Mouse (Mus musculus): ENCODE results near the gene 1110051M20Rik. TPM values are rescaled to one million over a fixed set of nuclear protein-coding genes. Genes with fewer than 3 reads are reported as not detected.

1110051M20Rik gene
- polyA plus RNA-seq, 1 experiment from 2014 or later: 68.9 TPM

DNA sequence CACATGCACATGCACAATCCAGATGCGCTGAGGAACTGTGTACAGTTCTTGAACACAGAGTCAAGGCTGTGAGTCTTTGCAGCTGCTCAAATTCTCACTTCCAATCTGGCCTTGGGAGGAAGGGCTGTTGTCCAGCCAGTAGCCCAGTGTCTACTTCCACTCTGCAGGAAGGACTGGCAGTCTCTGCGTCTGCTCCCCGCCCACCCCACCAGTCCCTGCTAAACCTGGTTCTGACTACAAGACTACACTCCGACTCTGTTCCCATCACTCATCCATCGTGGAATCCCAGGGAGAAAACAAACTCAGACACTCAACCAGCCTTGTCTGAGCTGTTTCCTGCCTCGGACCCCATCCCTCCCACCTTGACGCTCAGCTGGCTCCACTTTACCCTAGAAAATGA lies 31.3 kb upstream of the 1110051M20Rik start:
- peaks cover 31% of the 10 kb centered on the region for H3K36me3 ChIP-seq (ENCODE audit: insufficient read depth, low read length)

DNA sequence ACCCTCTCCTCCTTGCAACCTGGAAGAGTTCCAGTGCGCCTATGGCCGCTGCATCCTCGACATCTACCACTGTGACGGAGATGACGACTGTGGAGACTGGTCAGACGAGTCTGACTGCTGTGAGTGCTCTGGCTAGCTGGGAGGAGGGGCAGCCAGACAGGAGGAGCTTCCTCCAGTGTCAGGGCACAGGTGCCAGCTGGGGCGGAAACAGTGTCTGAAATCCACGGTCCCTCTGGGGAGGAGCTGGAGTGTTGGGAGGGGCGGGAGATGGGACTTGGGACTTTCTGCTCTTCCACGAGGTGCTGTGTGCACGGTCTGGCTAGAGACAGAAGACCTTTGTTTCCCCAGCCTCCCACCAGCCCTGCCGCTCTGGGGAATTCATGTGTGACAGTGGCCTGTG lies 29.9 kb upstream of the 1110051M20Rik start:
- H3K4me1 ChIP-seq (ENCODE audit: insufficient read depth, low read length): peaks cover 15% of the 10 kb centered on the region
- ATAC-seq (ENCODE audit: low FRiP score, low TSS enrichment): peak; percentile 77
- H3K9me3 ChIP-seq (ENCODE audit: low read length): no peaks in the 10 kb centered on the region
- H3K36me3 ChIP-seq (ENCODE audit: insufficient read depth, low read length): peaks cover 31% of the 10 kb centered on the region
- peak overlapping the region; percentile 24 for H3K4me2 ChIP-seq (replicated peaks; ENCODE audit: low read depth, low read length)
- 34% methylated on average over 12 of the region's 12 CpGs for WGBS
- no peak overlapping the region for H3K27ac ChIP-seq (ENCODE audit: low read length)
- H3K9ac ChIP-seq (replicated peaks; ENCODE audit: low read length): no peak overlapping the region; the same call in 1 of the 2 replicates
- no peak overlapping the region for H3K4me3 ChIP-seq (ENCODE audit: low read length)
- no peaks in the 10 kb centered on the region for H3K27me3 ChIP-seq (ENCODE audit: insufficient read depth, low read length)

More for the DNA sequence above, 31.3 kb upstream of the 1110051M20Rik start:
- H3K9ac ChIP-seq (replicated peaks; ENCODE audit: low read length): no peak overlapping the region
- H3K27ac ChIP-seq (ENCODE audit: low read length): no peak overlapping the region
- H3K4me3 ChIP-seq (ENCODE audit: low read length): no peak overlapping the region
- no peak for ATAC-seq (ENCODE audit: low FRiP score, low TSS enrichment)
- no peaks in the 10 kb centered on the region for H3K27me3 ChIP-seq (ENCODE audit: insufficient read depth, low read length)
- H3K9me3 ChIP-seq (ENCODE audit: low read length): no peaks in the 10 kb centered on the region
- peaks cover 10% of the 10 kb centered on the region for H3K4me1 ChIP-seq (ENCODE audit: insufficient read depth, low read length)
- H3K4me2 ChIP-seq (replicated peaks; ENCODE audit: low read depth, low read length): no peak overlapping the region
- WGBS: 39% methylated on average over 7 of the region's 7 CpGs

DNA sequence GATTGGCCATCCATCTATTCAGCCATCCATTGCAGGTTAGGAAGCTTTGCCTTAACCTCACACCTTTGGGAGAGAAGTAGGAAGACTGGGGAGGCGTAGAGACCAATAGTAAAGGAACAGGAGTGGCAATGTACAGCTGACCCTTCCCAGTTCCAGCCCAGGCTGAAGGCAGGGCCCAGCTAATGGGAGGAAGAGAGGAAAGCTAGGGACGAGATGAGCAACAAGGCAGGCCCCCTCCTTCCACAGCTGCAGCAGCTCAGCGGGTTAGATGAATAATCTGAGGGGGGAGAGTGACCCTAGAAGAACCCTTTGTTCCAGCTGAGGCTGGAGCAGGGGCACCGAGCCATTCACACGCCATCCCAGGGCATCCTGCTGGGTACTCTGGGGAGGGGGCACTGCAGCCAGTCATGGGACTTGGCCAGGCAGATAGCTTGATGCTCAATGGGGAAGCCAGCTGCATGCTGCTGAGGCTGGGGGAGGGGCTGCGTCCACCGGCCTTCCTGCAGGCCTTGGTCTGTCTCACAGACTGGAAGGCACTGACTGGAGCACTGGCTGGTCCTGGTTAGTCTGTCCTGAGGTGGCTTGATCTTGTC lies 25.6 kb upstream of the 1110051M20Rik start:
- H3K36me3 ChIP-seq (ENCODE audit: insufficient read depth, low read length): peaks cover 14% of the 10 kb centered on the region; the same call in 1 of the 2 replicates
- H3K4me3 ChIP-seq (ENCODE audit: low read length): no peak overlapping the region
- no peak overlapping the region for H3K27ac ChIP-seq (ENCODE audit: low read length)
- no peaks in the 10 kb centered on the region for H3K9me3 ChIP-seq (ENCODE audit: low read length)
- no peak overlapping the region for H3K9ac ChIP-seq (replicated peaks; ENCODE audit: low read length)
- H3K4me2 ChIP-seq (replicated peaks; ENCODE audit: low read depth, low read length): no peak overlapping the region
- peaks cover 16% of the 10 kb centered on the region for H3K4me1 ChIP-seq (ENCODE audit: insufficient read depth, low read length)
- no peaks in the 10 kb centered on the region for H3K27me3 ChIP-seq (ENCODE audit: insufficient read depth, low read length)
- ATAC-seq (ENCODE audit: low FRiP score, low TSS enrichment): 0 out of 2 replicates have a peak, but pooled peaks have one; percentile 32
- WGBS: 44% methylated on average over 7 of the region's 7 CpGs

DNA sequence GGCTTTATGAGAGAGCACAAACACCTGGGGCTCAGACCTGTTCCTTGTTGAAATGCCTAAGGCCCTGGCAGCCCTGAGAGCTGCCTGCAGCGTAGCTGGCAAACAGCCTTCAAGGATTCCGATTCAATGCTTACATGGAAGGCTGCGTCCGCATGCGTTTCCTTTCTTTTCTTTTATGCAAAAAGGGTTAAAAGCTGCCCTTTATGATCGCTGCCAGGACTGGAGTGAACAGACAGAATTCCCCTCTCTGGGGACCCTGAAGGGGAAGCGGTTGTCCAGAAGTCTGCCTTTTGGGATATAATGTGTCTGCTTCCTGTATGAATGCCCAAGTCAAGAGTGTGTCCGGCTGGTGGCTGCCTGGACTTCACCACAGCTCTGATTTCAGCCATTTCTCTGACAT lies 23.1 kb upstream of the 1110051M20Rik start:
- Histone ChIP-seq H3K27me3 (ENCODE audit: insufficient read depth, low read length) (no peaks in the 10 kb centered on the region), H3K4me3 (ENCODE audit: low read length) (no peak overlapping the region), H3K4me1 (ENCODE audit: insufficient read depth, low read length) (peaks cover 20% of the 10 kb centered on the region), H3K27ac (ENCODE audit: low read length) (peak overlapping the region; percentile 75), H3K9ac (replicated peaks; ENCODE audit: low read length) (no peak overlapping the region), H3K9me3 (ENCODE audit: low read length) (no peaks in the 10 kb centered on the region), H3K36me3 (ENCODE audit: insufficient read depth, low read length) (peaks cover 3% of the 10 kb centered on the region; the same call in 1 of the 2 replicates), H3K4me2 (replicated peaks; ENCODE audit: low read depth, low read length) (no peak overlapping the region)
- ATAC-seq (ENCODE audit: low FRiP score, low TSS enrichment): no peak; the same call in 1 of the 2 replicates
- WGBS: 49% methylated on average over 8 of the region's 8 CpGs

DNA sequence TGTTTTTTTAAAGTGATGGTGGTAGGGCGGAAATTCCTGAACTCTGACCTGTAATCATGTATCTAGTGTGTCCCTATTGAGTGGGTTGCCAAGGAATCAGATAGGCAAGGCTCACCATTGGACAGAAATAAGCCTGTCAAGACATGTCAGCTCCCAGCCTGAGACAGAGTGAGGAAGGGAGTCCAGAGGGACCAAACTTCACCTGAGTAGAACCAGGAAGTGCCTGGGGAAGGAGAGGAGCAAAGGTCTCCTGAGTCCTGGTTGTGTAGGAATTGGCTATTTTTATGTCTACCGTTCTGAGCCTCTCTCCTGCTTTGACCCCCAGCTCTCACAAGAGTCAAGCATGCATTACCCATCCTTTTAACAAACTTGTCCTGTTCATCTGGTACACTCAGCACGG lies 21.4 kb upstream of the 1110051M20Rik start:
- Histone ChIP-seq H3K36me3 (ENCODE audit: insufficient read depth, low read length) (no peaks in the 10 kb centered on the region), H3K27me3 (ENCODE audit: insufficient read depth, low read length) (no peaks in the 10 kb centered on the region), H3K27ac (ENCODE audit: low read length) (no peak overlapping the region), H3K4me2 (replicated peaks; ENCODE audit: low read depth, low read length) (no peak overlapping the region), H3K4me1 (ENCODE audit: insufficient read depth, low read length) (peaks cover 36% of the 10 kb centered on the region), H3K9me3 (ENCODE audit: low read length) (no peaks in the 10 kb centered on the region), H3K9ac (replicated peaks; ENCODE audit: low read length) (no peak overlapping the region), H3K4me3 (ENCODE audit: low read length) (no peak overlapping the region)
- no peak for ATAC-seq (ENCODE audit: low FRiP score, low TSS enrichment)
- 77% methylated on average over 3 of the region's 3 CpGs for WGBS

DNA sequence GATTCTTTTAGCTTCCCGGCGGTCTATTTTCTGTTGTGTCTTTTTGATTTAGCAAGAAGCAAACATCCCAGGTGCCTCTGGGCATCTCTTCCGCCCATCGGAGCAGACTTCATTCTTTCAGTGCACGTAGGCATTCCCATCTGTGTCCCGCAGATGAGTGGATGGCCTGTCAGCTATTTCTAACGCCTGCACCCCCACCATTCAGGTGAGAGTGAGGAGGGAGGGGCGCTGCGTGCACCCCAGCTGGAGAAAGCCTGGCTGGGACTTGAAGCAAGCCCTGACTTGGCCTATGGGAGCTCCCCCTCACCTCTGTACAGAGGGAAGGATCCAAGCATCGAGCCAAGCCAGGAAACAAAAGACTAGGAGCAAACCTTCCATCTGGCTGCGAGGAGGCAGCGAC lies 18.2 kb upstream of the 1110051M20Rik start:
- WGBS: 9% methylated on average over 12 of the region's 12 CpGs
- Histone ChIP-seq H3K4me1 (ENCODE audit: insufficient read depth, low read length) (peaks cover 47% of the 10 kb centered on the region), H3K27ac (ENCODE audit: low read length) (0 out of 2 replicates have a peak overlapping the region, but pooled peaks have one; percentile 22), H3K4me2 (replicated peaks; ENCODE audit: low read depth, low read length) (peak overlapping the region; percentile 36), H3K4me3 (ENCODE audit: low read length) (peak overlapping the region; percentile 18), H3K9me3 (ENCODE audit: low read length) (no peaks in the 10 kb centered on the region), H3K27me3 (ENCODE audit: insufficient read depth, low read length) (no peaks in the 10 kb centered on the region), H3K36me3 (ENCODE audit: insufficient read depth, low read length) (no peaks in the 10 kb centered on the region), H3K9ac (replicated peaks; ENCODE audit: low read length) (peak overlapping the region; percentile 48)
- no peak for ATAC-seq (ENCODE audit: low FRiP score, low TSS enrichment)

DNA sequence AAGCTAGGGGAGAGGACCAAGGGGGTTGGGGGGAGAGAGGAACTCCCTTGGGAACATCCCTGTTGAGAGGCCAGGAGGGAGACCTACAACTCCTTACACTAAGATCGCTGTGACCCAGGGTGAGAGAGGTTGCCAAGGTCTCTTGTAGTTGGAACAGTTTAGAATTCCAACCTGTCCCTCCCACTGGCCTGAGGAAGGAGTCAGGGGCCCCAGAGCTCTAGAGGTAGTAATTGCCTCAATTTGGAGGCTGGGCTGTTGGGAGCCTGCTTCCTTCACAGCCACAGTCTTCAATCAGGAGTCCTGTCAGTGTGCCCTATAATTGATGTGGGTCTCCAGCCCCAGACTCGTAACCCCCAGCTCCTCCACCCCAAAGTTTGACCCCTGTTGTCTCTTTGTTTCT lies 17.7 kb upstream of the 1110051M20Rik start:
- H3K9me3 ChIP-seq (ENCODE audit: low read length): no peaks in the 10 kb centered on the region
- H3K27ac ChIP-seq (ENCODE audit: low read length): 0 out of 2 replicates have a peak overlapping the region, but pooled peaks have one; percentile 22
- H3K27me3 ChIP-seq (ENCODE audit: insufficient read depth, low read length): no peaks in the 10 kb centered on the region
- peak overlapping the region; percentile 48 for H3K9ac ChIP-seq (replicated peaks; ENCODE audit: low read length)
- H3K36me3 ChIP-seq (ENCODE audit: insufficient read depth, low read length): no peaks in the 10 kb centered on the region
- 2% methylated on average over 2 of the region's 2 CpGs for WGBS
- peak overlapping the region; percentile 36 for H3K4me2 ChIP-seq (replicated peaks; ENCODE audit: low read depth, low read length)
- no peak overlapping the region; the same call in 1 of the 2 replicates for H3K4me3 ChIP-seq (ENCODE audit: low read length)
- peaks cover 44% of the 10 kb centered on the region for H3K4me1 ChIP-seq (ENCODE audit: insufficient read depth, low read length)
- ATAC-seq (ENCODE audit: low FRiP score, low TSS enrichment): no peak

DNA sequence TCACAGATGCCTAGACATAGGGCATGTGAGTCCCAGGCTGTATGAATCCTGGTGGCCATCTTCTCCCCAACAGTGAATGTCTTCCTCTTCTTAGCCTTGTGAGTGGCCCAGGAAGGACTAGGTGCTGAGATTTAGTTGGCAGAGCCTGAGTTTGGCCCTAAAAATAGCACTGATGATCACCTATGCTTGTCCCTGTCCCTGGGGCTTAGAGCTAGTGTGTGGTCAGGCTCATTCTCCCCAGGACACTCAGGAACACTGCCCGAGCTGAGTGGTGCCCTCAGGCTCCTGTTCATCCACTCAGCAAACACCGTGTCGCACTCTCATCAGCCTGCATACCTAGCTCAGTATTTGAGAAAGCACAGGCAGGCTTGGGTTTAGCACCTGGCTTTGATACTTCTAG lies 16.8 kb upstream of the 1110051M20Rik start:
- no peak overlapping the region for H3K27ac ChIP-seq (ENCODE audit: low read length)
- H3K9me3 ChIP-seq (ENCODE audit: low read length): no peaks in the 10 kb centered on the region
- ATAC-seq (ENCODE audit: low FRiP score, low TSS enrichment): no peak
- H3K4me1 ChIP-seq (ENCODE audit: insufficient read depth, low read length): peaks cover 48% of the 10 kb centered on the region
- H3K9ac ChIP-seq (replicated peaks; ENCODE audit: low read length): no peak overlapping the region; the same call in 1 of the 2 replicates
- no peak overlapping the region for H3K4me3 ChIP-seq (ENCODE audit: low read length)
- no peaks in the 10 kb centered on the region for H3K36me3 ChIP-seq (ENCODE audit: insufficient read depth, low read length)
- H3K27me3 ChIP-seq (ENCODE audit: insufficient read depth, low read length): no peaks in the 10 kb centered on the region
- H3K4me2 ChIP-seq (replicated peaks; ENCODE audit: low read depth, low read length): 0 out of 2 replicates have a peak overlapping the region, but pooled peaks have one; percentile 10
- WGBS: 45% methylated on average over 3 of the region's 3 CpGs

DNA sequence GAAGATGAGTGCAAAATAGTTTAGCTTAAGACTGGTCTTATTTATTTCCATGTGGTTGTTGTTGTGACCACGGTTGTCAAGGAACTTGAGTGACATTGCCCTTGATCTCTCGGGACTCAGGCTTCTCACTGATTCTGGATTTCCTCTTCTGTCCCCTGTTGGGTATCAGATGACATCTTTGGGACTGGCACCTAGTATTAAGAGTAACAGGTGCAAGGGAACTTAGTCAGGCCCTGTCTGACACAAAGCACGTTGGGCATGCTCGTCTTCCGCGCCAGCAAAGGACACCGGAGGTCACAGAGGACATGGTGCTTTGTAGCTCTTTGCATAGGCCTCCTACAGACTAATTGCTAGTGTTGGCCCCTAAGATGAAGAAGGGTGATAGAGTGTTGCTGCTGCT lies 16.3 kb upstream of the 1110051M20Rik start:
- Histone ChIP-seq H3K36me3 (ENCODE audit: insufficient read depth, low read length) (no peaks in the 10 kb centered on the region), H3K4me1 (ENCODE audit: insufficient read depth, low read length) (peaks cover 48% of the 10 kb centered on the region), H3K27me3 (ENCODE audit: insufficient read depth, low read length) (no peaks in the 10 kb centered on the region), H3K4me3 (ENCODE audit: low read length) (no peak overlapping the region), H3K4me2 (replicated peaks; ENCODE audit: low read depth, low read length) (0 out of 2 replicates have a peak overlapping the region, but pooled peaks have one; percentile 3), H3K27ac (ENCODE audit: low read length) (no peak overlapping the region), H3K9me3 (ENCODE audit: low read length) (no peaks in the 10 kb centered on the region), H3K9ac (replicated peaks; ENCODE audit: low read length) (no peak overlapping the region)
- 49% methylated on average over 7 of the region's 7 CpGs for WGBS
- no peak for ATAC-seq (ENCODE audit: low FRiP score, low TSS enrichment)

DNA sequence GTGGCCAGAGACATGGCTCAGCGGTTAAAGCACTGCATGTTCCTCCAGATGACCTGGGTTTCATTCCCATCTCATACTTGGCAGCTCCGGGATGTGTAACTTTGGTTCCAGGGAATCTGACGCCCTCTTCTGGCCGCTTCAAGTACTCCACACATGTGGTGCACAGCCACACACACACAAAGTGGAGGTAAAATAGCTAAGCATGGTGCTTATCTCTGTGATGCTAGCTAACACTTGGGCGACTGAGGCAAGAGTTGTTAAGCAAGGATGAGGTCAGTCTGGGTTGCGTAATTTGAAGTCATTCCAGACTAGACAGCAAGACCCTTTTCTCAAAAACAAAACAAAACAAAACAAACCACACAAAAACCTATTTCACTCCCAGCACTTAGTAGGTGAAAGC lies 15.6 kb upstream of the 1110051M20Rik start:
- WGBS: 92% methylated on average over 6 of the region's 6 CpGs
- Histone ChIP-seq H3K4me3 (ENCODE audit: low read length) (no peak overlapping the region; the same call in 1 of the 2 replicates), H3K4me2 (replicated peaks; ENCODE audit: low read depth, low read length) (no peak overlapping the region), H3K9ac (replicated peaks; ENCODE audit: low read length) (no peak overlapping the region), H3K4me1 (ENCODE audit: insufficient read depth, low read length) (peaks cover 48% of the 10 kb centered on the region), H3K27ac (ENCODE audit: low read length) (no peak overlapping the region), H3K36me3 (ENCODE audit: insufficient read depth, low read length) (no peaks in the 10 kb centered on the region), H3K9me3 (ENCODE audit: low read length) (no peaks in the 10 kb centered on the region), H3K27me3 (ENCODE audit: insufficient read depth, low read length) (no peaks in the 10 kb centered on the region)
- no peak for ATAC-seq (ENCODE audit: low FRiP score, low TSS enrichment)

Data from kidney, embryonic 16.5 days (tissue).